Mouse (Mus musculus) embryo, embryonic 11 days (tissue): ENCODE measurements around the gene Tnfrsf25.

Experiments
- DNase-seq: peaks from one replicate; pipeline ENCODE4 v3.0.0-alpha.2; 2015

The Tnfrsf25 gene

GRCm38 (mm10) chr4:152115921-152116612, at the start of gene Tnfrsf25:
TSS of gene Tnfrsf25 (plus strand) at chr4:152115934.
- DNase-seq = peak; percentile 56

GRCm38 (mm10) chr4:152067280-152067679, 48.5 kb upstream of the Tnfrsf25 start:
- no peak for DNase-seq

GRCm38 (mm10) chr4:152068166-152068724, 47.5 kb upstream of the Tnfrsf25 start:
- no peak for DNase-seq

- DNase-seq = no peak
Observed at GRCm38 (mm10) chr4:152069245-152069644, 46.5 kb upstream of the Tnfrsf25 start.

GRCm38 (mm10) chr4:152070494-152071396, 45.0 kb upstream of the Tnfrsf25 start:
- no peak for DNase-seq

GRCm38 (mm10) chr4:152072121-152072601, 43.6 kb upstream of the Tnfrsf25 start, which contains the start of gene Plekhg5:
TSS of gene Plekhg5 (plus strand) at chr4:152072498.
- peak; percentile 20 for DNase-seq

- DNase-seq = no peak
Observed at GRCm38 (mm10) chr4:152072655-152073054, 43.1 kb upstream of the Tnfrsf25 start.

GRCm38 (mm10) chr4:152073715-152074114, 42.0 kb upstream of the Tnfrsf25 start:
- no peak for DNase-seq

GRCm38 (mm10) chr4:152074548-152074947, 41.2 kb upstream of the Tnfrsf25 start:
- no peak for DNase-seq

- DNase-seq = no peak
Observed at GRCm38 (mm10) chr4:152077191-152077590, 38.5 kb upstream of the Tnfrsf25 start.

- no peak for DNase-seq
Observed at GRCm38 (mm10) chr4:152078105-152078530, 37.6 kb upstream of the Tnfrsf25 start.

- no peak for DNase-seq
Observed at GRCm38 (mm10) chr4:152079261-152079660, 36.5 kb upstream of the Tnfrsf25 start.

- no peak for DNase-seq
Observed at GRCm38 (mm10) chr4:152079931-152080330, 35.8 kb upstream of the Tnfrsf25 start.

GRCm38 (mm10) chr4:152083611-152084220, 32.0 kb upstream of the Tnfrsf25 start:
- no peak for DNase-seq

- no peak for DNase-seq
Observed at GRCm38 (mm10) chr4:152084616-152085015, 31.1 kb upstream of the Tnfrsf25 start.

- peak; percentile 74 for DNase-seq
Observed at GRCm38 (mm10) chr4:152086505-152087210, 29.1 kb upstream of the Tnfrsf25 start.

GRCm38 (mm10) chr4:152087211-152088081, 28.3 kb upstream of the Tnfrsf25 start:
- DNase-seq = no peak

GRCm38 (mm10) chr4:152088133-152088532, 27.6 kb upstream of the Tnfrsf25 start:
- no peak for DNase-seq

- DNase-seq = no peak
Observed at GRCm38 (mm10) chr4:152088556-152089120, 27.1 kb upstream of the Tnfrsf25 start.

GRCm38 (mm10) chr4:152090191-152090590, 25.5 kb upstream of the Tnfrsf25 start:
- DNase-seq = no peak
